Mouse (Mus musculus): Measurements from ENCODE around the gene Dysf. TPM values are rescaled to one million over a fixed set of nuclear protein-coding genes. Genes with fewer than 3 reads are reported as not detected.
A peak's percentile ranks its signal among the peaks of the same experiment; 100 is the strongest.

Gene Dysf
- polyA plus RNA-seq, 1 experiment from 2014 or later: 15.3 TPM

- Histone ChIP-seq H3K36me3 (no peaks in the 10 kb centered on the region), H3K27ac (no peak overlapping the region), H3K9me3 (replicated peaks) (no peaks in the 10 kb centered on the region), H3K27me3 (no peaks in the 10 kb centered on the region), H3K4me2 (no peak overlapping the region), H3K4me3 (replicated peaks) (no peak overlapping the region), H3K4me1 (0 out of 2 replicates have a peak, but pooled peaks cover 2% of the 10 kb centered on the region), H3K9ac (no peak overlapping the region)
- 95% methylated on average over 4 of the region's 5 CpGs for WGBS
- ATAC-seq (replicated peaks; ENCODE audit: low FRiP score): no peak
Measured at GRCm38 (mm10) chr6:84196511-84196910, 188.1 kb downstream of the Dysf start.

DNA sequence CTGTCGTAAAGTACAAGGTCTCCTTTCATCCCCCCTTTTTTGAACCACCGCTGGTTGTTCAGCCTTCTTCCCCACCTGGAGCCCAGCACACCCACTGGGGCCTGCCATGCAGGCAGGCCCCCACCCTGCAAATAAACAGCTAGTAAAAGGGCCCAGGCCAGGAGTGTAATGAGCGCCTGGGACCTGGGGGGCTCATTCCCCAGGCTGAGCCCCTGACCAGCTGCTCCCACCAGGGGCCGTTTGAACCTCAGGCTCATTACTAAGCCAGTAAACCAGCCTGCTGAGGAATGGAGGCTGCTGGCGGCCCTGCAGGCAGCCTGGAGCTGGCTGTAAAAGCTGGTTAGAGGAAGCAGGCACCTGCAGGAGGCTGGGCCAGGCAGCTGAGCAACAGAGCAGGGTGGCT lies 189.4 kb downstream of the Dysf start:
- Histone ChIP-seq H3K27me3 (no peaks in the 10 kb centered on the region), H3K9me3 (replicated peaks) (no peaks in the 10 kb centered on the region), H3K4me2 (no peak overlapping the region), H3K36me3 (no peaks in the 10 kb centered on the region), H3K27ac (no peak overlapping the region), H3K4me1 (no peaks in the 10 kb centered on the region), H3K4me3 (replicated peaks) (no peak overlapping the region), H3K9ac (no peak overlapping the region)
- WGBS: 37% methylated on average over 5 of the region's 5 CpGs
- no peak for ATAC-seq (replicated peaks; ENCODE audit: low FRiP score)

DNA sequence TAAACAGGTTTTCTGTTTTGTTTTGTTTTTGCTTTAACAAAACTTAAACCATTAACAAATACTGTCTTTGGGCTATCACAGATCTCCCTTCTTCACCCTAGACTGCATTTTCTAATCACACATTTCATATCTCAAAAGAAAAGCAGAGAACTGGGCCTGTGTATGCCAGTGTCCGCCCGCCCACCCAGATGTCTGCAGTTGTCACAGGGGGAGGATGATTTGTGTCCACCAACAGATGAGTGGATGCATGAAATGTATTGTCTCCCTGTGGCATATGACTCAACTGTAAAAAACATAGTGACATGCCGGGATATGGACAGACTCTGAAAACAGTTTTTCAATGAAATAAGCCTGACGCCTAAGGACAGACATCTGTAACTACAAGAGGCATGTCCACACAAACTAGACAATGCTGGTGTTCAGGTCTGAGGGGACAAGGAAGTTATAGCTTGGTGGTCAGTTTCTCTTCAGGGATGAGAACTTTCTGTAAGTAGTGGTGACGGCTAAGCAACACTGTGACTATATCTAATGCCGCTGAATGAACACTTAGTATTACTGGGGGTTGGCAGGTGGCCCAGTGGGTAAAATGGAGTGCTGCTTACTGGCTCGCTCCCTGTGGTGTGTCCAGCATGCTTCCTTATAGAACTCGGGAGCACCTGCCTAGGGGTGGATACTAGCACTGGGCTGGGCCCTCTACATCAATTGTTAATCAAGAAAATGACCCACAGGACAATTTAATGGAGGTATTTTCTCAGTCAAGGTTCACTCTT lies 193.5 kb downstream of the Dysf start:
- ATAC-seq (replicated peaks; ENCODE audit: low FRiP score): no peak
- no peaks in the 10 kb centered on the region for H3K36me3 ChIP-seq
- no peak overlapping the region for H3K4me2 ChIP-seq
- no peaks in the 10 kb centered on the region for H3K9me3 ChIP-seq (replicated peaks)
- WGBS: 85% methylated on average over 8 of the region's 8 CpGs
- H3K4me1 ChIP-seq: no peaks in the 10 kb centered on the region
- H3K9ac ChIP-seq: no peak overlapping the region
- H3K27ac ChIP-seq: no peak overlapping the region
- no peak overlapping the region for H3K4me3 ChIP-seq (replicated peaks)
- no peaks in the 10 kb centered on the region for H3K27me3 ChIP-seq

- WGBS: 91% methylated on average over 3 of the region's 3 CpGs
- no peaks in the 10 kb centered on the region for H3K36me3 ChIP-seq
- H3K27me3 ChIP-seq: no peaks in the 10 kb centered on the region
- H3K9ac ChIP-seq: no peak overlapping the region
- ATAC-seq (replicated peaks; ENCODE audit: low FRiP score): no peak
- H3K4me1 ChIP-seq: no peaks in the 10 kb centered on the region
- no peak overlapping the region for H3K4me3 ChIP-seq (replicated peaks)
- no peak overlapping the region for H3K27ac ChIP-seq
- H3K9me3 ChIP-seq (replicated peaks): no peaks in the 10 kb centered on the region
- no peak overlapping the region for H3K4me2 ChIP-seq
Measured at GRCm38 (mm10) chr6:84205611-84206010, 197.2 kb downstream of the Dysf start.

GRCm38 (mm10) chr6:84208589-84208988 lies 200.2 kb downstream of the Dysf start:
- Histone ChIP-seq H3K9ac (no peak overlapping the region), H3K36me3 (no peaks in the 10 kb centered on the region), H3K4me1 (no peaks in the 10 kb centered on the region), H3K27ac (no peak overlapping the region), H3K4me2 (no peak overlapping the region), H3K4me3 (replicated peaks) (no peak overlapping the region), H3K27me3 (no peaks in the 10 kb centered on the region), H3K9me3 (replicated peaks) (no peaks in the 10 kb centered on the region)
- no peak for ATAC-seq (replicated peaks; ENCODE audit: low FRiP score)
- 74% methylated on average over 4 of the region's 4 CpGs for WGBS

DNA sequence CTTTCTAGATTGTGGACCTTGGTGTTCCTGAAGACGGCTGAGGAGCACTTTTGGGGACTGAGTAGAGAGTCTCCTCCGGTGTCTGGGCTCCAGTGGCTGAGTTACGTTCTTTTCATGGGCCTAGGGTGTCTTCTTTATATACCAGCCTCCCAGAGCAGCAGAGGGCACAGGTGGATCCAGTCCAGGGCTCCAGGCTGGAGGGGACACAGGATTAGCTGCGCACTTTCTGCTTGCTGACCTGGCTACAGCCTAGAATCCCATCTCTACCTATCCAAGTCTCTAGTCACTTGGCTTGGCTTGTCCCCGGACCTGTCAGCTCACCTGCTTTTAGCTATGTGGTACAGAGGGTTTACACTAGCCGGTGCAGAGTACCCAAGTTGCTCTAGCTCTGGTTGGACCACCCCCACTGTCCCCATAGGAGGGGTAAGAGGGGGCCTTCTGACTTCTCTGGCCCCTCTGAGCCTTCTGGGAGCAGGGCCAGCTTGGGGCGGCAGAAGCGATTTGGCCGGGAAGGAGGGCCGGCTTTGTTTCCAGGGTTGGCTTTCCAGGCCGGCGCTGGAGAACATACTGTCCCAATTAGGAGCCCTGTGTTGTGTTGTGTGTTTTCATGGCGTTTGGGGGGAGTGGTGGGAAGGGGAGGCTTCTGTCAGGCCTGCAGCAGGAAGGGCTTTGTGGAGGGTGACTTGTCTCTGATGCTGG lies 201.5 kb downstream of the Dysf start:
- Histone ChIP-seq H3K27ac (no peak overlapping the region), H3K27me3 (no peaks in the 10 kb centered on the region), H3K36me3 (no peaks in the 10 kb centered on the region), H3K9me3 (replicated peaks) (no peaks in the 10 kb centered on the region), H3K4me3 (replicated peaks) (no peak overlapping the region), H3K9ac (no peak overlapping the region), H3K4me1 (no peaks in the 10 kb centered on the region), H3K4me2 (no peak overlapping the region)
- ATAC-seq (replicated peaks; ENCODE audit: low FRiP score): no peak; the same call in 1 of the 2 replicates
- 80% methylated on average over 13 of the region's 13 CpGs for WGBS

DNA sequence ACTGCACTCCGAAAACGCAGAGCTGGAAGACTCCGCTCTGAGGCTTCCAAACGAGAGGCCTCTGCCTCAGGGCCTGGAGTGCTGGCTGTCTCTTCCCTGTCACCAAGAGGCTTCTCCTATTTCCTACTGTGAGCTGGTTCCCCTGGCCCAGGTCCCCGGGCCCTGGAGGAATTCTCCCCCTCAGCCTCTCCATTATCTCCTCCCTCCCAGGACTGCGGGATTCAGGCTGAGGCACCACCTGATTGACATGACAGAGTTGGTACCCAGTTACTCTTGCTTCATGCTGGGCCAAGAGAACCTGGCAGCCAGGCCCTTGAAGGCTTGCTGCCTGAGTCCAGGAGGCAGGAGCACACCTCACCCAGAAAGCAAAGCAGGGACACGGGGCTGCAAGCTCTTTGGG lies 203.1 kb downstream of the Dysf start:
- no peak overlapping the region for H3K9ac ChIP-seq
- no peak overlapping the region for H3K27ac ChIP-seq
- H3K36me3 ChIP-seq: no peaks in the 10 kb centered on the region
- no peak for ATAC-seq (replicated peaks; ENCODE audit: low FRiP score)
- no peaks in the 10 kb centered on the region for H3K27me3 ChIP-seq
- no peaks in the 10 kb centered on the region for H3K4me1 ChIP-seq
- H3K9me3 ChIP-seq (replicated peaks): no peaks in the 10 kb centered on the region
- 64% methylated on average over 7 of the region's 7 CpGs for WGBS
- no peak overlapping the region for H3K4me3 ChIP-seq (replicated peaks)
- H3K4me2 ChIP-seq: no peak overlapping the region

- no peak overlapping the region for H3K4me2 ChIP-seq
- no peak for ATAC-seq (replicated peaks; ENCODE audit: low FRiP score)
- no peaks in the 10 kb centered on the region for H3K27me3 ChIP-seq
- H3K27ac ChIP-seq: no peak overlapping the region
- H3K36me3 ChIP-seq: no peaks in the 10 kb centered on the region
- 30% methylated on average over 3 of the region's 3 CpGs for WGBS
- no peak overlapping the region for H3K4me3 ChIP-seq (replicated peaks)
- H3K9me3 ChIP-seq (replicated peaks): no peaks in the 10 kb centered on the region
- no peaks in the 10 kb centered on the region for H3K4me1 ChIP-seq
- H3K9ac ChIP-seq: no peak overlapping the region
Measured at GRCm38 (mm10) chr6:84213101-84213500, 204.7 kb downstream of the Dysf start.

DNA sequence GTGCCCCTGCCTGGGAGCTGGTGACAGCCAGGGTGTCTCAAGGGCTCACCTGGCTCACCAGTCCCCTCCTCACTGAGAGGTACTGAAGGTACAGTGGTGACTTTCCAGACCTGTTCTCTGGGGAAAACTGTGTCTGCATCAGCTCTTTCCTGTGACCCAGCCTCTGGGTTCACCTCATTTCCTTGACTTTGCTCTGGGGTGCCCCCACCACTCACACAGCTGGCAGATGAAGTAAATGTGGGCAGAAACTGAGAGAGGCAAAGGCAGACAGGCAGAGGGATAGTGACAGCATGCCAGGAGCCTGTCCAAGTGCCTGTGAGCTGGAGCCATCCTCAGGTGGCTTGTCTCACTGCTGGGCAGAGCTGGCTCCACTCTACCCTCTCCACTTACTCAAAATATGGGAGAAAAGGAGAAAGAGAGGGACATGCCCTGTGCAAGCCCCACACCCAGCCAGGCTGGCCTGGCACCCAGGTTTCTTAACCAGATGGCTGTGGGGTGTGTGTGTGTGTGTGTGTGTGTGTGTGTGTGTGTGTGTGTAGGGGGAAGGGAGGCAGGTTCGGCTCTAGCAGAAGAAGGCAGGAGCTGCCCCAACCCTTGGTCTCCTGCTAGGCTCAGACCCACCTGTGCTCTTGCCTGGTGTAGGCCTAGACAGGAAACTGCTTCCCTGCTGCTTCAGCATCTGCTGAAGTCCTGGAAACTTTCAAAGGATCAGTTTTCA lies 209.0 kb downstream of the Dysf start:
- H3K9ac ChIP-seq: no peak overlapping the region
- no peaks in the 10 kb centered on the region for H3K4me1 ChIP-seq
- H3K27ac ChIP-seq: no peak overlapping the region
- 0 out of 2 replicates have a peak, but pooled peaks have one; percentile 15 for ATAC-seq (replicated peaks; ENCODE audit: low FRiP score)
- no peak overlapping the region for H3K4me3 ChIP-seq (replicated peaks)
- no peaks in the 10 kb centered on the region for H3K36me3 ChIP-seq
- WGBS: 50% methylated on average over 1 of the region's 1 CpGs
- H3K4me2 ChIP-seq: no peak overlapping the region
- no peaks in the 10 kb centered on the region for H3K27me3 ChIP-seq
- no peaks in the 10 kb centered on the region for H3K9me3 ChIP-seq (replicated peaks)

DNA sequence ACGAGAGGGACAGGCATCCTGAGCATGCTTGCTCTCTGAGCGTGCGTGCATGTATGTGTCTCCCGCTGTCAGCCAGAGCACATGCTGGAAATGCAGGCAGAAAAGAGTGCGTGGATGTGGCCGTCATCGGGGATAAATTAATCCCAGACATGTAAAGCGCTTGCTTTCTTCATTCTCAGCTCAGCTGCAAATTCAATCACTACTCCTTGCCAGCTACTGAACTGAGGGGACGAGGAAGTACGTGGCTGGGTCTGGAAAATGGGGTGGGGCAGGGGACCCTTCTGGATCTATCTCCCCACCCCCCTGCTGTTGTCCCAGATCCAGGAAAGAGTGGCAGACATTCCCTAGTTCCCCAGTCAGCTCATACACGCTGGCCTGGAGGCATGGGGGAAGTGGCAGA lies 210.7 kb downstream of the Dysf start:
- H3K27ac ChIP-seq: no peak overlapping the region
- H3K4me3 ChIP-seq (replicated peaks): no peak overlapping the region
- H3K9me3 ChIP-seq (replicated peaks): no peaks in the 10 kb centered on the region
- H3K4me2 ChIP-seq: no peak overlapping the region
- ATAC-seq (replicated peaks; ENCODE audit: low FRiP score): no peak
- WGBS: 80% methylated on average over 11 of the region's 11 CpGs
- H3K27me3 ChIP-seq: no peaks in the 10 kb centered on the region
- no peaks in the 10 kb centered on the region for H3K36me3 ChIP-seq
- no peaks in the 10 kb centered on the region for H3K4me1 ChIP-seq
- H3K9ac ChIP-seq: no peak overlapping the region

GRCm38 (mm10) chr6:84224861-84225260 lies 216.5 kb downstream of the Dysf start:
- Histone ChIP-seq H3K36me3 (no peaks in the 10 kb centered on the region), H3K4me3 (replicated peaks) (no peak overlapping the region), H3K27me3 (no peaks in the 10 kb centered on the region), H3K4me2 (no peak overlapping the region), H3K27ac (no peak overlapping the region), H3K9ac (no peak overlapping the region), H3K4me1 (peaks cover 9% of the 10 kb centered on the region), H3K9me3 (replicated peaks) (no peaks in the 10 kb centered on the region)
- no peak for ATAC-seq (replicated peaks; ENCODE audit: low FRiP score)
- 28% methylated on average over 4 of the region's 4 CpGs for WGBS

GRCm38 (mm10) chr6:84225587-84225986 lies 217.2 kb downstream of the Dysf start:
- Histone ChIP-seq H3K27me3 (no peaks in the 10 kb centered on the region), H3K27ac (no peak overlapping the region), H3K36me3 (no peaks in the 10 kb centered on the region), H3K9ac (no peak overlapping the region), H3K4me1 (peaks cover 13% of the 10 kb centered on the region), H3K4me3 (replicated peaks) (no peak overlapping the region), H3K4me2 (no peak overlapping the region), H3K9me3 (replicated peaks) (no peaks in the 10 kb centered on the region)
- no peak for ATAC-seq (replicated peaks; ENCODE audit: low FRiP score)
- WGBS: 84% methylated on average over 6 of the region's 6 CpGs

Data from kidney, embryonic 15.5 days (tissue).